Mouse (Mus musculus) right cerebral cortex, postnatal 10 days (tissue): ENCODE measurements around the gene Zdhhc7.

ENCODE experiments used
- DNase-seq, 2 experiments: peaks; one replicate each; pipeline ENCODE4 v3.0.0; 2021; ENCODE audit warnings: low spot score in 2 of 2

Gene Zdhhc7

GRCm38 (mm10) chr8:120036111-120036510, 65.2 kb downstream of the Zdhhc7 start:
- DNase-seq: no peak

DNA sequence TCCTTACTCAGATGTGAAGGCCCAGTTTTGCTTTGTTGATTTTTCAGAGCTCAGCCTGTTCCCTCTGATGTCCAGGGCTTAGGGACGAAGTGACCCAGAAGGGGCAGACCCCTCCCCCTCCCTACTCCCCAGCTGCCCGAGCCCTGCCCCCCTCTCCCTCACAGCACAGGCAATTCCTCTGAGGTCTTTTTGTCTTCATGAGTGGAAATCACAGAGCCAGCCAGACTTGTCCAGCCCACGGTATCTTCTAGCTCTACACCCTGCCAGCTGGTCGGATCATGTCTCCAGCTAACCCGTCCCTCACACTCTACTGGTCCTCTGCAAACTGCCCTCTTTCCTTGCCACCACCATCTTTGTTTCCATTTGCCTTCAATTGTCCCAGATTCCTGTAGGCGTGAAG, 66.8 kb downstream of the Zdhhc7 start:
- no peak for DNase-seq

- no peak for DNase-seq
Observed at GRCm38 (mm10) chr8:120032549-120033208, 68.6 kb downstream of the Zdhhc7 start.
